Mouse (Mus musculus) gastrocnemius, postnatal 10 days (tissue): ENCODE data around the gene Card9. TPM values are rescaled to one million over a fixed set of nuclear protein-coding genes. Genes with fewer than 3 reads are reported as not detected.

Source experiments
- total RNA-seq, 2 experiments: library from RNA; stranded (reverse); gene quantifications; 2 replicates each; pipeline ENCODE4 v1.2.3; 2021

Gene Card9
- total RNA-seq, 2 experiments from 2014 or later: 0.82 to 1.5 TPM

Other genes starting within 250 kb of the Card9 start
- 10 to 100 TPM; 13.4 to 14.5 TPM for gene Nacc2, start 237.7 kb downstream of the Card9 start, total RNA-seq
- not detected for gene Lhx3, start 152.6 kb downstream of the Card9 start, total RNA-seq
- gene Qsox2, start 123.4 kb downstream of the Card9 start, total RNA-seq: 1 to 10 TPM; 5.9 to 7.6 TPM
- gene Ccdc187, start 66.4 kb downstream of the Card9 start, total RNA-seq: under 1 TPM; 0.09 to 0.14 TPM
- gene Gpsm1, start 45.4 kb downstream of the Card9 start, total RNA-seq: 10 to 100 TPM; 12.9 to 16.6 TPM
- gene Dnlz, start 8.8 kb downstream of the Card9 start, total RNA-seq: 10 to 100 TPM; 18.0 to 18.9 TPM
- gene Snapc4, start 19.7 kb upstream of the Card9 start, total RNA-seq: 10 to 100 TPM; 11.1 to 14.5 TPM
- 10 to 100 TPM; 25.7 to 35.3 TPM for gene Entr1, start 28.4 kb upstream of the Card9 start, total RNA-seq
- gene Pmpca, start 28.4 kb upstream of the Card9 start, total RNA-seq: 100 to 1,000 TPM; 124 to 146 TPM
- gene Inpp5e, start 48.3 kb upstream of the Card9 start, total RNA-seq: 1 to 10 TPM; 6.3 to 9.2 TPM
- 10 to 100 TPM; 26.3 to 36.5 TPM for gene Sec16a, start 84.3 kb upstream of the Card9 start, total RNA-seq
- gene Notch1, start 155.7 kb upstream of the Card9 start, total RNA-seq: 10 to 100 TPM; 22.5 to 33.5 TPM
- 100 to 1,000 TPM; 104 to 147 TPM for gene Egfl7, start 219.1 kb upstream of the Card9 start, total RNA-seq
- gene Gm20532, start 225.7 kb upstream of the Card9 start, total RNA-seq: under 1 TPM in 1 of 2 experiments, not detected in 1; 0.40 TPM
- 1 to 10 TPM; 9.3 to 9.4 TPM for gene Agpat2, start 243.5 kb upstream of the Card9 start, total RNA-seq